Mouse (Mus musculus): ENCODE results near the gene Rtl1. TPM values are rescaled to one million over a fixed set of nuclear protein-coding genes. Genes with fewer than 3 reads are reported as not detected.

Gene Rtl1
- polyA plus RNA-seq, 1 experiment from 2014 or later: 0.11 TPM

DNA sequence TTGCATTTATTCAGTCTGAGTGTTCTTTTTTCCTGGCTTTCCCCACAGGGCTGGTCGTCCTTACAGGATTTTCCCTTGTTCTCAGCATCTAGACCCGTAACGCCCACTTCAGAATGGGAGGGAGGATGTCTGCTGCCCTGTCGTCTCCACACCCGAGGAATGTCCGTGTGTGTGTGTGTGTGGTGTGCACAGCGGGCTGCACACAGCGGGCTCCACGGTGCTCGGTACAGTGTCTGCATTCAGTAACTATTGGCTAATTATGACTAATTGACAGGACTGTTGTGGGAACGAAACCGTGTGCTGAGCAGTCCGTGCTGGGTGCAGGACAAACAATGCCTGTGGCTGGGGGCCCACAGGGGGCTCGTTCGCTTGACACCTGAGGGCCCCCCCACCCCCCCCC, 17.0 kb upstream of the Rtl1 start:
- no peaks in the 10 kb centered on the region for H3K4me1 ChIP-seq (ENCODE audit: insufficient read depth)
- WGBS (ENCODE audit: insufficient replicate concordance): 52% methylated on average over 15 of the region's 15 CpGs
- H3K9ac ChIP-seq (replicated peaks): no peak overlapping the region
- H3K27ac ChIP-seq (ENCODE audit: low read depth): no peak overlapping the region
- no peak for DNase-seq
- H3K9me3 ChIP-seq (ENCODE audit: low read length): no peaks in the 10 kb centered on the region
- TF ChIP-seq EP300 (IDR thresholded peaks at IDR 0.05; ENCODE audit: low read depth) (no peak), CTCF (IDR thresholded peaks at IDR 0.05; ENCODE audit: low read depth) (no peak)
- no peak overlapping the region for H3K4me2 ChIP-seq (ENCODE audit: low read depth, low read length)
- no peak for ATAC-seq
- no peak overlapping the region for H3K4me3 ChIP-seq (ENCODE audit: low read depth, low read length)
- H3K27me3 ChIP-seq (ENCODE audit: insufficient read depth, low read length): no peaks in the 10 kb centered on the region
- no peaks in the 10 kb centered on the region for H3K36me3 ChIP-seq (replicated peaks; ENCODE audit: insufficient read depth, low read length)

DNA sequence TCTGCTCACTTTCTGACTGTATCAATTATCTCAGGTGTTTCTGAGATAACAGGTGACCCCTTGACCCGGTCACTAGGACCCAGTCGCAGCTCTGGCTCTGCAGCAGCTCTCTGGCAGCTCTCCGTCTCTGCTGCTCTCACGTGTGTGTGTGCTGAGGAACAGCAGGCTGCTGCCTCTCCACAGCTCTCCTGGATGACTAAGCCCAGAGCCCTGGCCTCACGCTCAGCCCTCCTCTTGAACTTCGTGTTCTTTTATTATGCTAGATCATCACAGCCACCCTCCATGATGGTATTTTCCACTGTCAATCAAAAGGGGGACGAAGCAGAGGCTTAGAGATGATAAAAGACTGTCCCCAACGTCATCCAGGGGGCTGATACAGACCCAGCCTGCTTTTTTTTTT, 15.2 kb upstream of the Rtl1 start:
- no peaks in the 10 kb centered on the region for H3K9me3 ChIP-seq (ENCODE audit: low read length)
- no peaks in the 10 kb centered on the region for H3K4me1 ChIP-seq (ENCODE audit: insufficient read depth)
- no peaks in the 10 kb centered on the region for H3K36me3 ChIP-seq (replicated peaks; ENCODE audit: insufficient read depth, low read length)
- WGBS (ENCODE audit: insufficient replicate concordance): 40% methylated on average over 8 of the region's 8 CpGs
- no peak overlapping the region for H3K4me3 ChIP-seq (ENCODE audit: low read depth, low read length)
- no peak overlapping the region for H3K27ac ChIP-seq (ENCODE audit: low read depth)
- ATAC-seq: no peak
- no peak for TF ChIP-seq EP300 (IDR thresholded peaks at IDR 0.05; ENCODE audit: low read depth)
- TF ChIP-seq CTCF (IDR thresholded peaks at IDR 0.05; ENCODE audit: low read depth): no peak
- H3K9ac ChIP-seq (replicated peaks): no peak overlapping the region
- H3K4me2 ChIP-seq (ENCODE audit: low read depth, low read length): no peak overlapping the region
- H3K27me3 ChIP-seq (ENCODE audit: insufficient read depth, low read length): no peaks in the 10 kb centered on the region
- DNase-seq: no peak

DNA sequence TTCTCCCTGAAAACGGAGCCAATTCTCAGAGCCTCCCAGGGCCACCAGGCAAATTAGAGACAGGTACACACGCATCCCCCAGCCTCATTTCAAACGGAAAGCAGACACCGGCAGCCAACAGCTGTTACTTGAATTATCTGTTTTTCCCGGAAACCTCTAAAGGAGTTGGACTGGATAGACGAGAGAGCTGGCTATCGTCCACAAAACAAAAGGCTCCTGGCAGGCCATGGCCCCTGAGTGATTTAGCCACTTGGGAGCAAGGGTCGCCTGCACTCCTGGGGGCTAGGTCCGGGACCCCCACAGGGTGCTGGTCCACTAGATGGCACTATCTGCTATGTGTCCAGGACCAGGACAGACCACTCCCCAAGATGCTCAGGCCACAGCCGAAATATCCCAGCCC, 14.3 kb upstream of the Rtl1 start:
- WGBS (ENCODE audit: insufficient replicate concordance): 53% methylated on average over 10 of the region's 10 CpGs
- no peak for TF ChIP-seq EP300 (IDR thresholded peaks at IDR 0.05; ENCODE audit: low read depth)
- TF ChIP-seq CTCF (IDR thresholded peaks at IDR 0.05; ENCODE audit: low read depth): no peak
- H3K4me3 ChIP-seq (ENCODE audit: low read depth, low read length): no peak overlapping the region

DNA sequence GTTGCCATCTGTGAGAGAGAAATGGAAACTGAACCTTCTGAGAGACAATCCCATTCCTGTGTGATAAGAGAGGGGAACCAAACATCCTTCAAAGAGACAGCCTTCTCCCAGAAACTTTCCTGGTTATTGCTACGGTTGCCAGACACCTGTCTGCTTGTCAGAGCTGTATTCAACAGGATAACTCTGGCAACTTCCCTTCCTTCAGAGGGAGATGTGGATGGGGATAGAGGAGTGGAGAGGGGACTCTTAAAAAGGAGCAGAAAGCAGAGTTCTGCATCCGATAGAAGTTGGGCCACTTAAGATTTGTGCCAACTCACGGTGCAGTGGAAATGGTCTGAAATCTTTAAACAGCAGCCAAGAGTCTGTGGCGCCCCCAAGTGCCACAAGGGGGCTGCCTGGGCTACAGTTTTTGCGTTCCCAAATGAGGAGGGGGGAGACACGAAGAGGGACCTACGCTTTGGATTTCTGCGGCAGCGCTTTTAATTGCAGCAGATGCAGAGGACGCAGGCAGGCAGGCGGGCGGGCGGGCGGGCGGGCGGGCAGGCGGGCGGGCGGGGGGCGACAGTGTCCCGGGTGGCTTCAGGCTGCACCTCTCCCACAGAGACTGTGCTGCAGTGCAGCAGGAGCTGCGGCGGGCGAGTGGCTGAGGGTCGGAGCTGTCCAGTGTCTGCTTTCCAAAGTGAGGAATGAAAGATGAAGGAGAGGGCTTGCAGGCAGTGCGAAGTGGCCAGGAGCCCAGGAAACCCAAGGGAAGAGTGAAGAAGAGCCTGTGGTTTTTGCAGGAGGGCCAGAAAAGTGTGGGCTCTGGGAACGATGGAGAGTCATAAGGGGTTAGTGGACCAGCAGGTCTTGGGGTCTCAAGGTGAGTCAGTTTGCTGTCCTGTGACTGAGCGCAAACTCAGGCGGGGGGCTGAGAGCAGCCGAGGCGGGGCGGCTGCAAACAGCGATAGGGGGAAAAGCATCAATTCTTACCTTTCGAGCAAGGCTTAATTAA, 12.6 kb upstream of the Rtl1 start:
- ATAC-seq (no peak), DNase-seq (no peak)

More for the DNA sequence above, 14.3 kb upstream of the Rtl1 start:
- Histone ChIP-seq H3K27me3 (ENCODE audit: insufficient read depth, low read length) (no peaks in the 10 kb centered on the region), H3K27ac (ENCODE audit: low read depth) (no peak overlapping the region), H3K9ac (replicated peaks) (no peak overlapping the region), H3K4me1 (ENCODE audit: insufficient read depth) (no peaks in the 10 kb centered on the region), H3K36me3 (replicated peaks; ENCODE audit: insufficient read depth, low read length) (no peaks in the 10 kb centered on the region), H3K9me3 (ENCODE audit: low read length) (no peaks in the 10 kb centered on the region), H3K4me2 (ENCODE audit: low read depth, low read length) (no peak overlapping the region)
- DNase-seq (no peak), ATAC-seq (no peak)

DNA sequence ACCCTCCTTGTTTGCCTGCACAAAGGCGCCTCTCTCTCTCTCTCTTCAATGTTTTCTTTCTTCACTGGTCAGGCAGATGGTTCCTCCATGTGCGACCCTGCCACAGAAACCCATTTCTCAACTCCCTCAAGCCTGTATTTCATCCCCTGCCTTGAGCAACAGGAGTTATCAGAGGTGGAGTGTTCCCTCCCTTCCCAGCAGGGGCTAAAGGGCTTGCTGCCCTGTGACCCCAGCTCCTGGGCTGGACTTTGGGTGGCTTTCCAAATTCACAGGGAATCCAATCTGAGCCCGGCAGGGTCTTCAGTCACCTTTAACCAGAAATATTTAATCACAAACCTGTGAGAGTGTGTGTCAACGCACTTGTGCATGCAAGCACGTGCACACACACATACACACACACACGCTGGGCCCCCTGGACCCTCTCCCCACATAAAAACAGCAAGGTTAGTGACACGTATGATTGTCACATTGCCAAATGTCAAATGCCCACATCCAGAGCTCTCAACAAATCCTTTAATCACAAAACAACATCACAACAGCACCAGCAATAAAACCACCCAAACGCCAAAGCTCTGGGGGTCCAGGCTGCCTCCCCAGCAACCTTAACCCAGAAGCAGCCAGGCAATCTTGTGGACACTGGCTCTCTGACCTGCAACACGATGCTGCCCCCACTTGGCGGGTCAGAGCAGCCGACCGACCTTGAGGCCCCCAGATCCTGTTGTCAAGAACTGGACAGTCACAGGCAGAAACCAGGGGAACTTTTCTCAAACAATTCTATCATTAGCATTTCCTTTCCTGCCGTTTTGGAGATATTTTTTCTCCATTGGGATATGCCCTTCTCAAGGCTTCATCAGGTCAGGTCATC, 8.7 kb upstream of the Rtl1 start:
- TF ChIP-seq EP300 (IDR thresholded peaks at IDR 0.05; ENCODE audit: low read depth): no peak
- peak; percentile 63 for TF ChIP-seq CTCF (IDR thresholded peaks at IDR 0.05; ENCODE audit: low read depth)

More for the DNA sequence above, 12.6 kb upstream of the Rtl1 start:
- Histone ChIP-seq H3K9me3 (ENCODE audit: low read length) (no peaks in the 10 kb centered on the region), H3K4me3 (ENCODE audit: low read depth, low read length) (no peak overlapping the region), H3K27ac (ENCODE audit: low read depth) (no peak overlapping the region), H3K27me3 (ENCODE audit: insufficient read depth, low read length) (no peaks in the 10 kb centered on the region), H3K9ac (replicated peaks) (no peak overlapping the region), H3K4me2 (ENCODE audit: low read depth, low read length) (peak overlapping the region; percentile 30; the same call in 1 of the 2 replicates), H3K36me3 (replicated peaks; ENCODE audit: insufficient read depth, low read length) (no peaks in the 10 kb centered on the region), H3K4me1 (ENCODE audit: insufficient read depth) (peaks cover 6% of the 10 kb centered on the region; the same call in 1 of the 2 replicates)
- WGBS (ENCODE audit: insufficient replicate concordance): 56% methylated on average over 34 of the region's 34 CpGs
- TF ChIP-seq CTCF (IDR thresholded peaks at IDR 0.05; ENCODE audit: low read depth): no peak
- TF ChIP-seq EP300 (IDR thresholded peaks at IDR 0.05; ENCODE audit: low read depth): no peak

DNA sequence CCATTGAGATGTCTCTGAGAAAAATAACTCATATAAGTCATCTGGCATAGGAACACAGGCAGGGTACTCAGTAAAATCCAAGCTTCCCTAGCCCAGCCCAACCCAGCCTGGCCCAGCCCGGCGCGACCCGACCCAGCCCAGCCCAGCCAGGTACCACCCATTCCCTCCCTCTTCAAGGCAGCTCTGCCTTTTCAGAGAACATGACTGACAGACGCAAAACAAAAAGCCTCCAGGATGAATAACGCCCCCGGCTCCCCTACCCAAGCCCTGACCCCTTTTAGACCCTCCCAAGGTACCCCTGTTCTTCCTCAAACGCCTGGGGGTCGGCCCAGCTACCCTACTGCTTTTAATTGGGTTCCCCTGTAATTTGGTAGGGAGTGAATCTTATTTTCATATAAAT, 7.8 kb upstream of the Rtl1 start:
- no peak overlapping the region for H3K4me3 ChIP-seq (ENCODE audit: low read depth, low read length)
- no peaks in the 10 kb centered on the region for H3K27me3 ChIP-seq (ENCODE audit: insufficient read depth, low read length)
- WGBS (ENCODE audit: insufficient replicate concordance): 64% methylated on average over 9 of the region's 9 CpGs
- TF ChIP-seq CTCF (IDR thresholded peaks at IDR 0.05; ENCODE audit: low read depth): no peak
- TF ChIP-seq EP300 (IDR thresholded peaks at IDR 0.05; ENCODE audit: low read depth): no peak
- H3K36me3 ChIP-seq (replicated peaks; ENCODE audit: insufficient read depth, low read length): no peaks in the 10 kb centered on the region
- H3K4me2 ChIP-seq (ENCODE audit: low read depth, low read length): no peak overlapping the region
- H3K9ac ChIP-seq (replicated peaks): no peak overlapping the region
- ATAC-seq (no peak), DNase-seq (peak; percentile 10)
- peaks cover 6% of the 10 kb centered on the region; the same call in 1 of the 2 replicates for H3K4me1 ChIP-seq (ENCODE audit: insufficient read depth)
- no peak overlapping the region for H3K27ac ChIP-seq (ENCODE audit: low read depth)
- H3K9me3 ChIP-seq (ENCODE audit: low read length): no peaks in the 10 kb centered on the region

More for the DNA sequence above, 8.7 kb upstream of the Rtl1 start:
- Histone ChIP-seq H3K4me1 (ENCODE audit: insufficient read depth) (peaks cover 6% of the 10 kb centered on the region; the same call in 1 of the 2 replicates), H3K9ac (replicated peaks) (no peak overlapping the region), H3K27me3 (ENCODE audit: insufficient read depth, low read length) (no peaks in the 10 kb centered on the region), H3K36me3 (replicated peaks; ENCODE audit: insufficient read depth, low read length) (no peaks in the 10 kb centered on the region), H3K4me2 (ENCODE audit: low read depth, low read length) (no peak overlapping the region), H3K27ac (ENCODE audit: low read depth) (no peak overlapping the region), H3K4me3 (ENCODE audit: low read depth, low read length) (no peak overlapping the region), H3K9me3 (ENCODE audit: low read length) (no peaks in the 10 kb centered on the region)
- DNase-seq (peak; percentile 46), ATAC-seq (peak; percentile 72; the same call in 1 of the 2 replicates)
- 30% methylated on average over 13 of the region's 13 CpGs for WGBS (ENCODE audit: insufficient replicate concordance)
